In the genomic region with DNA sequence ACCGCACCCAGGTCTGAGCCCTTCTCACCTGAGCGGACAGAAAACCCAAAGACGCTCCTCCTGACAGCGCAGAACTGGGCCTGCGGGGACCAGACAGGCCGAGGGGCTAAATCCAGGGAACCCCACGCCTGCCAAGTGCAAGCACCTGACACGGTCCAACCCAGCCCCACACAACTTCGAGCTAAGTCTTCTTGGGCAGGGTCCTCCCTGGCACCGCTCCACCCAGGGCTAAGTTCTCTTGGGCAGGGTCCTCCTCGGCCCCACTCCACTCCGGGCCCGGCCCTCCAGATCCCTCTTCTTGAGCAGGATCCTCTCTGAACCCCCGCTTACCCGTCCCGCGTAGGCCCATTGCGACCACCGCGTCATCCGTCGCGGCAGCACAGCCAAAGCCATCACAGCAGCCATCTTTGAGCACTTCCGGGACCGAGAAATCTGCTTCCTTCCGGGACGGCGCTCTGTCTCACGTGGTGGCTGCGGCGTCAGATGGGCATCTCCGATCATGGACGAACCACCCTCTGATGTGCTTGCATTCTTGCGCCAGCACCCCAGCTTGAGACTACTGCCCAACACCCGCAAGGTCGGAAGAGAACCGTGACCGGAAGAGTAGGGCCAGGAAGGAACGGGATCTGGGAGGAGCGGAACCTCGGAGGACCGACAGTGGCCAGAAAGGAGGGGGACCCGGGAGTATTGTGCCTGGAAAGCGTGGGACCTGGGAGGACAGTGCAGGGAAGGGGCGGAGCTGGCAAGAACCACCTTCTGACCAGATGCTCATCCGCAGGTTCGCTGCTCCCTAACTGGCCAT, we compare ENCODE assay signal across 8 mouse cellular contexts. TPM values are rescaled to one million over a fixed set of nuclear protein-coding genes. Genes with fewer than 3 reads are reported as not detected.
A peak's percentile ranks its signal among the peaks of the same experiment; 100 is the strongest.
DNase-seq lines count a peak whose midpoint lies in the region; ATAC-seq lines count a peak whose summit lies in the region.

TSS of gene Surf2 (plus strand) at position 441 of the 802 bp plus-strand sequence.
TSS of gene Surf1 (minus strand) at position 604 of the 802 bp plus-strand sequence.

- H3K27me3 ChIP-seq in embryonic facial prominence, embryonic 11.5 days (ENCODE audit: control insufficient read depth, insufficient read depth, low read length), result no peaks in the 10 kb centered on the region
- H3K27me3 ChIP-seq in midbrain, embryonic 11.5 days (ENCODE audit: control insufficient read depth, insufficient read depth, low read length), result no peaks in the 10 kb centered on the region

- H3K27ac ChIP-seq in embryonic facial prominence, embryonic 11.5 days (replicated peaks; ENCODE audit: low read depth, low read length), result peak within 1 kb of the TSS; percentile 47; the same call in 1 of the 2 replicates
- H3K27ac ChIP-seq in midbrain, embryonic 11.5 days (ENCODE audit: low read depth, low read length), result 0 out of 2 replicates have a peak within 1 kb of the TSS, but pooled peaks have one; percentile 5

- H3K9me3 ChIP-seq in embryonic facial prominence, embryonic 11.5 days (replicated peaks; ENCODE audit: control insufficient read depth, low read length), result no peaks in the 10 kb centered on the region
- no peaks in the 10 kb centered on the region for H3K9me3 ChIP-seq in midbrain, embryonic 11.5 days (ENCODE audit: control insufficient read depth, low read length)

- 0 out of 2 replicates have a peak, but pooled peaks cover 2% of the 10 kb centered on the region for H3K4me1 ChIP-seq in embryonic facial prominence, embryonic 11.5 days (ENCODE audit: control insufficient read depth, insufficient read depth, low read length)
- peaks cover 29% of the 10 kb centered on the region for H3K4me1 ChIP-seq in midbrain, embryonic 11.5 days (ENCODE audit: control insufficient read depth, insufficient read depth, low read length)

- peaks cover 18% of the 10 kb centered on the region for H3K36me3 ChIP-seq in embryonic facial prominence, embryonic 11.5 days (replicated peaks; ENCODE audit: control insufficient read depth, insufficient read depth, low read depth, low read length)
- peaks cover 36% of the 10 kb centered on the region for H3K36me3 ChIP-seq in midbrain, embryonic 11.5 days (ENCODE audit: control insufficient read depth, insufficient read depth, low read length)

- peak; percentile 42; the same call in 1 of the 2 replicates for ATAC-seq in embryonic facial prominence, embryonic 11.5 days (replicated peaks; ENCODE audit: insufficient number of reproducible peaks, low FRiP score, low TSS enrichment, low read depth)
- ATAC-seq in granulocyte monocyte progenitor cell, adult 5-6 weeks (replicated peaks; ENCODE audit: poor library complexity, severe bottlenecking), result peak; percentile 81
- peak; percentile 75 for ATAC-seq in midbrain, embryonic 11.5 days (ENCODE audit: low FRiP score)

- 2% methylated on average over 47 of the region's 47 CpGs for WGBS in embryonic facial prominence, embryonic 11.5 days
- WGBS in midbrain, embryonic 11.5 days, result 2% methylated on average over 47 of the region's 47 CpGs

- H3K4me2 ChIP-seq in embryonic facial prominence, embryonic 11.5 days (ENCODE audit: low read depth, low read length), result peak within 1 kb of the TSS; percentile 75
- peak within 1 kb of the TSS; percentile 98 for H3K4me2 ChIP-seq in midbrain, embryonic 11.5 days

- intact Hi-C loops in left cerebral cortex, postnatal 4 days (cut with DNase I), result no loop called here

- peak within 1 kb of the TSS; percentile 75 for H3K4me3 ChIP-seq in embryonic facial prominence, embryonic 11.5 days (ENCODE audit: low read depth, low read length)
- peak within 1 kb of the TSS; percentile 72 for H3K4me3 ChIP-seq in midbrain, embryonic 11.5 days (ENCODE audit: low read depth, low read length)

- peak; percentile 85 for DNase-seq in adrenal gland, postnatal 10 days
- DNase-seq in embryonic facial prominence, embryonic 11.5 days (ENCODE audit: low spot score), result peak; percentile 86
- DNase-seq in kidney, adult 11 months, result peak; percentile 80
- peak; percentile 82 for DNase-seq in left cerebral cortex, postnatal 4 days
- DNase-seq in midbrain, embryonic 11.5 days (ENCODE audit: low spot score, missing footprints), result peak; percentile 95
- peak; percentile 75 for DNase-seq in right cerebral cortex, postnatal 4 days
- DNase-seq in yolk sac, embryonic 10.5 days (ENCODE audit: low spot score), result peak; percentile 87

- peak within 1 kb of the TSS; percentile 64 for H3K9ac ChIP-seq in embryonic facial prominence, embryonic 11.5 days (replicated peaks; ENCODE audit: low read length)
- H3K9ac ChIP-seq in midbrain, embryonic 11.5 days (ENCODE audit: low read length), result peak within 1 kb of the TSS; percentile 79

RNA-seq across cellular contexts. Expression of gene Surf2, which starts in this region (rescaled TPM):
- total RNA-seq in adrenal gland, postnatal 10 days (2021), result 10 to 100 TPM; 27.1 to 29.8 TPM
- polyA plus RNA-seq in embryonic facial prominence, embryonic 11.5 days (2014; fragmentation: Nextera tagmentation; extraction: Ambion mirVana), result 43.7 and 45.3 TPM in 2 replicates
- 42.8 and 48.8 TPM in 2 replicates for total RNA-seq in granulocyte monocyte progenitor cell, adult 5-6 weeks (2014; fragmentation: Nextera tagmentation)
- total RNA-seq in granulocyte monocyte progenitor cell, adult 5-6 weeks (2017), result 72.9 and 77.2 TPM in 2 replicates
- total RNA-seq in left cerebral cortex, postnatal 4 days (2021), result 10 to 100 TPM; 34.8 to 35.1 TPM
- polyA plus RNA-seq in midbrain, embryonic 11.5 days (2014; fragmentation: Nextera tagmentation; extraction: Ambion mirVana), result 46.5 and 48.4 TPM in 2 replicates

RNA-seq across cellular contexts. Expression of gene Surf1, which starts in this region (rescaled TPM):
- 10 to 100 TPM; 78.4 to 81.5 TPM for total RNA-seq in adrenal gland, postnatal 10 days (2021)
- 49.8 and 51.0 TPM in 2 replicates for polyA plus RNA-seq in embryonic facial prominence, embryonic 11.5 days (2014; fragmentation: Nextera tagmentation; extraction: Ambion mirVana)
- 46.4 and 74.7 TPM in 2 replicates for total RNA-seq in granulocyte monocyte progenitor cell, adult 5-6 weeks (2014; fragmentation: Nextera tagmentation)
- 40.0 and 75.4 TPM in 2 replicates for total RNA-seq in granulocyte monocyte progenitor cell, adult 5-6 weeks (2017)
- 10 to 100 TPM; 69.5 to 72.4 TPM for total RNA-seq in left cerebral cortex, postnatal 4 days (2021)
- 49.0 and 54.0 TPM in 2 replicates for polyA plus RNA-seq in midbrain, embryonic 11.5 days (2014; fragmentation: Nextera tagmentation; extraction: Ambion mirVana)

Comparison
In these comparisons a context has a peak if more than half of its experiments do, and no peak if none do; other contexts are left out.
1. Peak in every context shown above with its lines: DNase-seq, ATAC-seq, H3K4me3 ChIP-seq and H3K27ac ChIP-seq.